Mouse (Mus musculus) forebrain, embryonic 12.5 days (tissue): ENCODE results near the gene Zswim8. TPM values are rescaled to one million over a fixed set of nuclear protein-coding genes. Genes with fewer than 3 reads are reported as not detected.

Source experiments
- ATAC-seq: fragments of 200-750 bp; cut with Nextera tagmentation; 2 replicates; pipeline ENCODE4 v1.8.0; 2017; ENCODE audit warnings: moderate TSS enrichment; ENCODE audit not compliant: low FRiP score
- H3K27ac ChIP-seq: fragments of 300-500 bp; sonication (generic); 2 replicates; pipeline ENCODE4 v1.5.1; 2016; ENCODE audit warnings: mild to moderate bottlenecking
- H3K27me3 ChIP-seq: fragments of 300-500 bp; sonication (generic); 2 replicates; pipeline ENCODE4 v1.6.1; 2016; ENCODE audit warnings: mild to moderate bottlenecking
- H3K36me3 ChIP-seq: fragments of 300-500 bp; sonication (generic); replicated peaks from 2 replicates; pipeline ENCODE4 v1.6.1; 2016; ENCODE audit warnings: mild to moderate bottlenecking
- H3K4me1 ChIP-seq: fragments of 300-500 bp; sonication (generic); 2 replicates; pipeline ENCODE4 v1.6.1; 2016
- H3K4me2 ChIP-seq: fragments of 300-500 bp; sonication (generic); 2 replicates; pipeline ENCODE4 v1.6.1; 2016; ENCODE audit warnings: mild to moderate bottlenecking, moderate library complexity
- H3K4me3 ChIP-seq: fragments of 300-500 bp; sonication (generic); replicated peaks from 2 replicates; pipeline ENCODE4 v1.5.1; 2016; ENCODE audit warnings: mild to moderate bottlenecking
- H3K9ac ChIP-seq: fragments of 300-500 bp; sonication (generic); 2 replicates; pipeline ENCODE4 v1.6.1; 2016; ENCODE audit warnings: mild to moderate bottlenecking
- H3K9me3 ChIP-seq: fragments of 300-500 bp; sonication (generic); 2 replicates; pipeline ENCODE4 v1.6.1; 2016
- WGBS: fragments of 180-500 bp; shearing (Covaris S2); methylation state at CpG from one replicate; pipeline ENCODE4 v1.1.7; 2016; 5-methylcytosine and 5-hydroxymethylcytosine counted together
- polyA plus RNA-seq: library from polyadenylated mRNA; unstranded; fragments of >200 nt; fragmentation: Nextera tagmentation; extraction: Ambion mirVana; gene quantifications from 2 replicates; pipeline ENCODE4 v1.2.1, GENCODE M21; 2016

Gene Zswim8
- 46.0 and 46.5 TPM in 2 replicates for polyA plus RNA-seq

DNA sequence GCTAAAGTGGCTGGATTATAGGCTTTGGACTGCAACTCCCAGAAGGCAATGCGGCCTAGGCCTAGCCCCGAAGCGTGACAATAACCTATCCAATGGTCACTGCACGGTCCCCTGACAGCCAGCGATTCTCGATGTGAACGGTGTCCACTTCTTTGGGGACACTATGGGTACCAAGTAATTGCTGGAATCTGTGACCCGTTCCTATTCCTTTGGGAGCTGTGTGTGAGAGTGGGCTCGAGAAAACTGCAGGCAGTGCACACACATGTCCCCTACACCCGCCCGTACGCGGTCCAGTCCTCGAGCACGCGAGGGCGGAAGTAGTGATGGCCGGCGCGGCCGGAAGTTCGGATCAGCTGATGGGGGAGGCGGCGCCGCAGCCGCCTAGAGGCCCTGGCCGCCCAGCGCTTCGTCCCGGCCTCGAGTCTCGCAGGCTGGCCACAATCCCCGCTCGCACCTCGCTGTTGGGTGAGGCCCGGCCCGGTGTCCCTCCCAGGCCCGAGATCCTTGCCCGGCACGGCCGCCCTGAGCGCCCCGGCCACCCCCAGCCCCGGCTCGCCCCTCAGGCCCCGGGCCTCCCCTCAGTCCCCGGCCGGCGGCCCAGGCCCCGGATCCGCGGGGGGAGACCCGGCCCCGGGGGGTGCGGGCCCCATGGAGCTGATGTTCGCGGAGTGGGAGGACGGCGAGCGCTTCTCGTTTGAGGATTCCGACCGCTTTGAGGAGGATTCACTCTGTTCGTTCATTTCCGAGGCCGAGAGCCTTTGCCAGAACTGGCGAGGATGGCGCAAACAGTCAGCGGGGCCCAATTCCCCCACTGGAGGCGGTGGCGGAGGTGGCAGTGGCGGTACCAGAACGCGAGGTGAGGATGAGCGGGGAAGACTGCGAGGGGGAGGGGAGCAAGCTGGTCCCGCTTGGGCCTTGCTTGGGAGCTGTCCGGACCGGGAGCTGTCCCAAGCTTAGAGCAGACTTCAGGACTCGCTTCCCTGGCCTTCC is at the start of gene Zswim8:
Gene Zswim8, plus strand, starts transcription at position 352 of the 990 bp plus-strand sequence.
- peak within 1 kb of the TSS; percentile 97 for H3K4me3 ChIP-seq
- WGBS, result under 1% methylated on average over 80 of the region's 80 CpGs
- H3K27me3 ChIP-seq, result no peaks in the 10 kb centered on the region

DNA sequence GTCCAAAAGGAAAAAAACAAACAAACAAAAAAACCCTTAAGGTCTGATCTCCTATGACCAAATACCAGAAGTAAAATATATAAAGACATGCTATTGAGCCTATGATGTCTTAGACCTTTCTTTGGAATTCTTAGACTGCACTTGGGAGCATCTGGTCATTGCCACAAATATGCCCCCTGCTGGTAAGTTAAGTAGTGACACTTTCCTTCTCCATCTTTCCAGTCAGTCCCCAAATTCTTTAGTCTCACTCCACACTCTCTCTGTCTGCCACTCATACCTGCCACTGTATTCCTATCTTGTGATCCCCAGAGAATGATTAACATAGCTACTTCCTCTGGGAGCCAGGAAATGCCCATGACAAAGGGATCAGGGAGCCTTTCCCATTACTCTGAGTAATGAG is 49.0 kb upstream of the Zswim8 start:
- Histone ChIP-seq H3K4me3 (no peak overlapping the region), H3K9ac (no peak overlapping the region), H3K36me3 (no peaks in the 10 kb centered on the region), H3K4me1 (peaks cover 13% of the 10 kb centered on the region), H3K9me3 (no peaks in the 10 kb centered on the region), H3K27me3 (peaks cover 24% of the 10 kb centered on the region), H3K27ac (no peak overlapping the region), H3K4me2 (no peak overlapping the region)
- ATAC-seq, result no peak

More for the DNA sequence above, at the start of gene Zswim8:
- Histone ChIP-seq H3K9ac (peak within 1 kb of the TSS; percentile 99), H3K4me2 (peak within 1 kb of the TSS; percentile 88), H3K27ac (peak within 1 kb of the TSS; percentile 85), H3K9me3 (no peaks in the 10 kb centered on the region), H3K36me3 (peaks cover 42% of the 10 kb centered on the region), H3K4me1 (peaks cover 21% of the 10 kb centered on the region)
- ATAC-seq, result peak; percentile 94

DNA sequence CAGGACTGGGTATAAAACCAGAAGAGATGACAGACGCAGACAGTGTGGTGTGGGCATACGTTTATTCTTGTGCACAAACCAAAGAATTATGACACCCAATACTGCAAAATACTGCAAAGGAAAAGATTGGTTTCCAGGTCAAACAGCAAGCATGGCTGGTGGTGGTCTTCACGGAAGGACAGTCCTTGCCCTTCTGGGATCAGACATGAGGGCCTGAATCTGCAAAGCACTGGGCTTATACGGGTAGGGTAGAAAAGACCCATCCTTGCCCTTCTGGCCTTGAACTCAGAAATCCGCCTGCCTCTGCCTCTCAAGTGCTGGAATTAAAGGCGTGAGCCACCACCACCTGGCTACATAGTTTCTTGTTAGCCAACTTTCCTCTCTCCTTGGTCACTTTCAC is 48.5 kb upstream of the Zswim8 start:
- Histone ChIP-seq H3K9ac (no peak overlapping the region), H3K4me3 (no peak overlapping the region), H3K27ac (no peak overlapping the region), H3K4me1 (peaks cover 13% of the 10 kb centered on the region), H3K27me3 (peaks cover 29% of the 10 kb centered on the region), H3K36me3 (no peaks in the 10 kb centered on the region), H3K9me3 (no peaks in the 10 kb centered on the region), H3K4me2 (no peak overlapping the region)
- ATAC-seq, result no peak
- WGBS, result 85% methylated on average over 6 of the region's 6 CpGs

DNA sequence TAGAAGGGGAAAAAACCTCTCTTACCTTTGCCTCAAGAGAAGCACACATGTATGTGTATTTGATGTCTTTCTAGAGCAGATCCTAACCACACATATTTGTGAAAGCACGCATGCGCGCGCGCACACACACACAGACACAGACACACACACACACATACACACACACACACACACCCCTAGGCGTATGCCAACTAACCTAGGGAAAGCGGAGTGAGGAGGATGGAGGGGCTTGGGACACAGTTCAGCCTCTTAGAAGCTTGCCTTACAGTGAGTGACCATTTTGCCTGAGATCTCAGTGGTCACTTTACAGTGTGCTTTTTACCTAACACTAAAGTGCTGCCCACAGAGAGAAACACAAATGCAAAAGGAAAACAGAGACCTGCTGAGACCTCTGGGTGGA is 47.7 kb upstream of the Zswim8 start:
- Histone ChIP-seq H3K27ac (no peak overlapping the region), H3K36me3 (no peaks in the 10 kb centered on the region), H3K9me3 (no peaks in the 10 kb centered on the region), H3K9ac (no peak overlapping the region), H3K4me1 (peaks cover 13% of the 10 kb centered on the region), H3K27me3 (peaks cover 29% of the 10 kb centered on the region), H3K4me2 (no peak overlapping the region), H3K4me3 (no peak overlapping the region)
- no peak for ATAC-seq
- 94% methylated on average over 7 of the region's 7 CpGs for WGBS

DNA sequence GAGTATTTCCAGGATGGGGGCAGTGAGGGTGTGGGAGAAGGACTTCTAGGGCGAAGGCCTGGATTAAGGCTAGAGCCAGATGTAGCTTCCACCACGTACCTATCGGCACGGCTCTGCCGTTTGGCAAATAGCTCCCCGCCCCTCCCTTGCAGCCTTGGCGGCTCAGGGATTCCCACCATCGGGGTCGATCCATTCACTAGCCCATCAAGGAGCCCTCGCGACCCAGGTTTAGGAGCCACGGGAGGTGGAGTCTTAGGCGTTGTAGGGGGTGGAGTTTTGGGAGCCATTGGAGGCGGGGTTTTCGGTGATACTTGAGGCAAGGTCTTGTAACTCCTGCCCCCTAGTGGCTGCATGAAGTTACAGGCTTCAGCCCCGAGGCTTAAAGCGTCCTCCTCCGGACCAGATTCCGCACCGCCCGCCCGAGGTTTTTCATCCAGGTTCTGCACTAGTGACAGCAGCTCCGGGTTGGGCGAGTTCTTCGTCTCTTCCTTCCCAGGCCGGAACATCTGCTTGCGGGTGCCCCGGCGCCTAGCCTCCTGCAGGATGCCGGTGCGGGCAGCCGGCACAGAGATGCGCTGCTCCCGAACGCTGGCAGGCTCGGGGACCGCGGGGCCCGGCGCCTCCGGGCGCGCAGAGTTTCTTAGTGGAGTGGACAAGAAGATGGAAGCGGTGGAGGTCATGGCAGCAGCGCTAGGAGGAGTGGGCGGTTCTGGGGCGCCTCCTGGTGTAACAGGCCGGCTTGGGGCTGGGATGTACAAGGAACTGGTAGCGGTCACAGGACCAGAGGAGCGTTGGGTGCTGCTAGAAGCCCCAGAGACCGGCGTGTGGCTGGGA is 46.3 kb upstream of the Zswim8 start:
- peak overlapping the region; percentile 73 for H3K9ac ChIP-seq
- H3K4me1 ChIP-seq, result peaks cover 13% of the 10 kb centered on the region
- peak overlapping the region; percentile 55 for H3K4me3 ChIP-seq
- H3K27me3 ChIP-seq, result peaks cover 35% of the 10 kb centered on the region
- no peaks in the 10 kb centered on the region for H3K36me3 ChIP-seq
- WGBS, result 2% methylated on average over 52 of the region's 52 CpGs
- no peaks in the 10 kb centered on the region for H3K9me3 ChIP-seq
- H3K4me2 ChIP-seq, result peak overlapping the region; percentile 87
- ATAC-seq, result peak; percentile 90
- peak overlapping the region; percentile 76 for H3K27ac ChIP-seq

DNA sequence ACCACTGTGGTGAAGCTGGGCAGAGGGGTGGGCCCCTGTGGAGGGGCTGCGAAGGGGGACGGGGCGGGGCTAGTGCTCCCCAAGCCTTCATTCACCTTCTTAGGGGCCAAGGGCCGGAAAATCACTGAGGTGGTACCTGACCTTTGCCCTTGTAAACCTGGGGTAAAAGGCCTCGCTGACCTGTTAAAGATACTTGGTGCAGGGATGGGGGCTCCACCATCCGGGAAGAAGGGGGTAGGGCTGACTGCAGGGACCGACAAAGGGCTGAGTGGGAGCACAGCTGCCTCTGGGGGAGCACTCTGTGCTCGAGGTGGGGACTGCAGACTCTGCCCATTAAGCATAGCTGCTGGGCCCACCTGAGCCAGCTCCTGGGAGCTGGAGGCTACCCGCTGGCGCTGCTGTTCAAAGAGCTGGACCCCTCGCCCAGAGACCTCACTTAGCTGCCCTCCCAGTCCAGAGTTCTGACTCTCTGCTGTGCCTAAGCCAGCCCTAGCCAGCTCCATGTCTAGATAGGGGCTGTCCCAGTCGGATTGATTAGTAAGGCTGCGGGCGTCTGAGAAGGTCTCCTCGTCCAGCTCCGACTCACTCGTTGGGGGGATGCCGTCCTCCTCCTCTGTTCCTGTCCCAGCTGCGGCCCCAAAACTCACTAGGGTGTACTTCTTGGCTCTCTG is 45.6 kb upstream of the Zswim8 start:
- H3K4me3 ChIP-seq, result peak overlapping the region; percentile 55
- no peaks in the 10 kb centered on the region for H3K9me3 ChIP-seq
- WGBS, result 12% methylated on average over 19 of the region's 19 CpGs
- peaks cover 13% of the 10 kb centered on the region for H3K4me1 ChIP-seq
- peak overlapping the region; percentile 73 for H3K9ac ChIP-seq
- H3K27ac ChIP-seq, result peak overlapping the region; percentile 76
- H3K4me2 ChIP-seq, result peak overlapping the region; percentile 87
- H3K36me3 ChIP-seq, result no peaks in the 10 kb centered on the region
- H3K27me3 ChIP-seq, result peaks cover 35% of the 10 kb centered on the region
- ATAC-seq, result peak; percentile 51

DNA sequence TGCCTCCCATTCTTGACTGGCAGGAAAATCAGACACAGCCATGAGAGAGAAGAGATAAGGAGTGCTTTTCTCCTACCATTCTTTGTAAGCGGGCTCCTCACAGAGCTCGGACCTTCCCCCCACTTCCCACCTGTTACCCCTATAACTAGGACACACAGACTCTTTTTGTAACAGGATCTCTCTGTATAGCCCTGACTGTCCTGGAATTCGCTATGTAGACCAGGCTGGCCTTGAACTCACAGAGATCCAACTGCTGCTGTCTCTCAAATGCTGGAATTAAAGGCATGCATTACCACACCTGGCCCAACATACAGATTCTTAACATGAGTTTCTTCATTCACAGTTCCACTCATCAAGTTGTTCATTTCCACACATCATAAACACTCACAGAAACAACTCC is 44.6 kb upstream of the Zswim8 start:
- Histone ChIP-seq H3K4me3 (no peak overlapping the region), H3K27ac (no peak overlapping the region), H3K9ac (no peak overlapping the region), H3K4me1 (peaks cover 13% of the 10 kb centered on the region), H3K27me3 (peaks cover 40% of the 10 kb centered on the region), H3K9me3 (no peaks in the 10 kb centered on the region), H3K36me3 (no peaks in the 10 kb centered on the region), H3K4me2 (no peak overlapping the region)
- ATAC-seq, result no peak
- 87% methylated on average over 3 of the region's 3 CpGs for WGBS

DNA sequence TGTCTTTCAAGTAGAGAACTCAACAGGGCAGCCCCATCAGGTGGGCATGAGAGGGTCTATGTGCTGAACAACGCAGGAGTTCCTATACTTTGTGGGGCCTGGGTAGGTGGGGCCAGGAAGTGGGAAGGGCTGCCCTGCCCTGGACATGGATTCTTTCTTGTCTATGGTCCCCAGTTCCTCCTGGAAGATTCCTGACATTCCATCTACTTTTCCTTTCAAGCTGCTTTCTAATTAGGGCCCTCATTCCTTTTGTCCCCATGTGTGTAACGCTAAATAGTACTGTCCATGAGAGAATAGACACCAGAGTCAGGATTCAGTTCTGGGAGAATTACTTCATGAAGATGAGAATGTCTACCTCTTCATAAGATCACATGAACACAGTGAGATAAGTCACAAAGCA is 43.8 kb upstream of the Zswim8 start:
- Histone ChIP-seq H3K4me2 (no peak overlapping the region), H3K9me3 (no peaks in the 10 kb centered on the region), H3K27me3 (peaks cover 48% of the 10 kb centered on the region), H3K9ac (no peak overlapping the region), H3K36me3 (no peaks in the 10 kb centered on the region), H3K4me3 (no peak overlapping the region), H3K4me1 (peaks cover 13% of the 10 kb centered on the region), H3K27ac (no peak overlapping the region)
- 82% methylated on average over 2 of the region's 2 CpGs for WGBS
- ATAC-seq, result no peak

DNA sequence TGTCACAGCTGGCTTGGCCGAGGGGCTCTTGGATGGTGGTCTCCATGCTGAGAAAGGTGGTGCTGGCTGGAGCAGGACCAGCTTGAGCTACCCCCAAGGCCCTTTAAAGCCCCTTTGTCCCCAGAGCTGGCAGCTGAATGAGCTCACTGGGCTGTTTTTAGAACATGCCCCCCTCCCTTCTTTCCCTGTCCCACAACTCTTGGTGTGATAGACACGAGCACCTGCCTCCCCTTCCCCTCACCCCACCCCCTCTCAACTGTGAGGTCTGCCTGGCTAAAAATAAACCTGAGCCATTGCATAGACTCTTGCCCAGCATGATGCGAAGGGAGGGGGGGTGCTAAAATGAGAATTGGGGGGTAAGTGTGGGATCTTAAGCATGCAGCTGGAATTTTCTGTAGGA is 42.9 kb upstream of the Zswim8 start:
- Histone ChIP-seq H3K4me3 (no peak overlapping the region), H3K4me1 (peaks cover 13% of the 10 kb centered on the region), H3K27ac (no peak overlapping the region), H3K4me2 (no peak overlapping the region), H3K9me3 (no peaks in the 10 kb centered on the region), H3K36me3 (no peaks in the 10 kb centered on the region), H3K27me3 (peaks cover 54% of the 10 kb centered on the region), H3K9ac (no peak overlapping the region)
- 25% methylated on average over 3 of the region's 3 CpGs for WGBS
- no peak for ATAC-seq

DNA sequence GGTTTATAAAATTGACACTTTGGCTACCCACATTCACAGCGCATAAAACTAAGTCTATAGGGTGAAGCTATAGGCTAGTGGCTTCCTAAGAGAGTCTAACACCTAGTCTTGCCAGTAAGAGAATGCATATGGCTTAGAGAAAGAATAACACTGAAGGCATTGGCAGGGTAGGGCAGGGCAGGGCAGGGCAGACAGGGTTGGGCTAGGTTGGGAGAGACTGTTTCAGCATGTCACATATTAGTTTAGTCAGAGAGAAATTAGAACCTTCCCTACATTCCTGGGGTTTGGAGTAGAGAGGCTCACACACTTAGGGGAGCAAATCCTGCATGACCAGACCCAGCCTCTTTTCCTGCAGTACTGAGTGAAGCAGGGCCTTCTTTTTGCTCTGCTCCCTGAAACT is 39.9 kb upstream of the Zswim8 start:
- Histone ChIP-seq H3K27me3 (peaks cover 52% of the 10 kb centered on the region), H3K36me3 (no peaks in the 10 kb centered on the region), H3K9ac (no peak overlapping the region), H3K9me3 (no peaks in the 10 kb centered on the region), H3K4me2 (no peak overlapping the region), H3K27ac (no peak overlapping the region), H3K4me3 (no peak overlapping the region), H3K4me1 (peaks cover under 1% of the 10 kb centered on the region; the same call in 1 of the 2 replicates)
- ATAC-seq, result no peak
- 76% methylated on average over 1 of the region's 1 CpGs for WGBS

DNA sequence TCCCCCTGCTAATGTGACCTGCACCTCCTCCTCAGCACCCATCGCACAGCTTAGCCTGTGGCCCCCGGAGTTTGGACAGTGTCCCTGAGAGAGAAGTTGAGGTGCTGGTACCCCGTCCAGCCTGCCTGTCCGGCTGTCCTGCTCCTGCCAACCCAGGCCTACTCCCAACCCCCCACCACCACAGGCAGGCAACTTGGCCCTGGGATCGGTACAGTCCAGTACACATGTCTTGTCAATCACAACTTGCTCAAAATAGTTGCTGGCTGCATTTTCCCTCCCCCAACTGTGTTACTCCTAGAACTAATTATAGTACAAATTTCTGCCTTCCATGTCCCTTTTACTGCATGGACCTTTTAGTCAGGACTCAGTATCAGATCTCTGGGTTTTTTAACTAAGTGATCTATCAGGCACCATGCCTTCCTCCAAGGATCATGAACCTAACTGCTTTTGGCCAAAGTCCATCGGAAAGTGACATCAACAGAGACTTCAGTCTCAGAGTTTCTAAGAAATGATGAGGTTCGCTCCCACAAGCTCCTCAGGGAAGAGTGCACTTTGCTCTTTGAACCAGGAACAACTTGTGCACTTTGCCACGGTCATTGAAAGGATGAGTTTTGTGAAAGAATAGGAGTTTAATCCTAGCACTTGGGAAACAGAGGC is 39.1 kb upstream of the Zswim8 start, which contains the start of gene Synpo2l:
Gene Synpo2l, minus strand, starts transcription at position 201 of the 657 bp plus-strand sequence.
- H3K9me3 ChIP-seq, result no peaks in the 10 kb centered on the region
- no peak within 1 kb of the TSS for H3K4me2 ChIP-seq
- no peak for ATAC-seq
- no peaks in the 10 kb centered on the region for H3K4me1 ChIP-seq
- H3K27ac ChIP-seq, result no peak within 1 kb of the TSS
- H3K27me3 ChIP-seq, result peaks cover 44% of the 10 kb centered on the region
- H3K36me3 ChIP-seq, result no peaks in the 10 kb centered on the region
- H3K4me3 ChIP-seq, result no peak within 1 kb of the TSS
- WGBS, result 91% methylated on average over 8 of the region's 8 CpGs
- H3K9ac ChIP-seq, result no peak within 1 kb of the TSS
